Mouse (Mus musculus) v-Abl transformed pro-B cells (cell line): Measurements from ENCODE around the gene 1700001C19Rik.
"Not testable (repeated sequence)": the region's sequence is repeated elsewhere in the genome, so short reads cannot be mapped to it uniquely, and the experiment has no call there.

Source experiments
- in situ Hi-C, 2 experiments: fragments of 400-800 bp; cut with MboI; formaldehyde crosslinking; loops; one replicate each; pipeline ENCODE4 v1.15.1; 2025; ENCODE audit not compliant: unreplicated experiment in 2 of 2

1700001C19Rik gene

DNA sequence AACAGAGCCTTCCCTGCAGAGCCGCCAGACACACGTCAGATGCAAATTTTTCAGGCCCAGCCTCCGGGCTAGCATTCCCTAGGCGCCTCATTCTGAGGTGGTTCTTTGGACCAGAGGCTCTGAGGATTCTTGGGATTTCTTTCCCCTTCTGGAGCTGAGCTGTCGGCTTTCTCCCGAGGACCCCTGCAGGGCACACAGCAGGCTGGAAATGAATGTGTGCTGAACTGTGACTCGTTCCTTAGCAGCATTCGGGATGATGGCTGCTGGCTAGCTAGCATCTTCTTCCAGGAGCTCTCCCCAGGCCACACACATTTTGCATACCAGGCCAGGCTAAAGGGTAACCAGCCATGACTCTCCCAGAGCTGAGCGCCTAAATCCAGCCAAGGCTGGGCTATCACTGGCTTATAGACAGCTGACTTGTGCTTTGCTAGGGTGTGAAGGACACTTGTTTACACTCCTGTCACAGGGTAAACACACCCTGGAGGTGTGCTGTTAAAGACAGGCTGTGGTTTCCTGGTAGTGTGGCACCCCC, 3.2 kb upstream of the 1700001C19Rik start:
- in situ Hi-C loops = no loop called here

DNA sequence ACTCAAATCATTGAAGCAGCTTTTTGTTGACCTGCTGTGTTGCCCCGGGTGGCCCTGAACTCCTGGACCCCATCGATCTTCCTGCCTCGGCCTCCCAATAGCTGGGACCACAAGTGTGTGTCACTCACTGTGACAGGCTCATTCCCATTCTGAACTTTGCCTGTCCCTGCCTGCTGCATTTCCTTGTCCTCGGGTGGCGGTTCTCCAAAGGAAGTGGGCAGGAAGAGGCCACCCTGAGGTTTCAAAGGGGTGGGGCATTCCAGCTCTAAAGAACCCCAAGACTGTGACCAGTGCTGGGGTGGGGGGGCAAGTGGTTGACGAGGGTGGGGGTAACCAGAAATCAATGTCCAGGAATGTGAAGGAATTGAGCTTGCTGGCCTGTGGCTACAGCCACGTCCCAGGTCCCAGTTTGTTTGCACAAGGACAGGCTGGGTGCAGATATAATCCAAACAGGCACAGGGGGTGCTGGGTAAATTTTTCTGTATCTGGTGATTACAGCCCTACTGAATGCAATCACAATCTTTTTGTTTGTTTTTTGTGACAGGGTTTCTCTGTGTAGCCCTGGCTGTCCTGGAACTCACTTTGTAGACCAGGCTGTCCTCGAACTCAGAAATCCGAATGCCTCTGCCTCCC, 2.3 kb upstream of the 1700001C19Rik start:
- in situ Hi-C loops = no loop called here

DNA sequence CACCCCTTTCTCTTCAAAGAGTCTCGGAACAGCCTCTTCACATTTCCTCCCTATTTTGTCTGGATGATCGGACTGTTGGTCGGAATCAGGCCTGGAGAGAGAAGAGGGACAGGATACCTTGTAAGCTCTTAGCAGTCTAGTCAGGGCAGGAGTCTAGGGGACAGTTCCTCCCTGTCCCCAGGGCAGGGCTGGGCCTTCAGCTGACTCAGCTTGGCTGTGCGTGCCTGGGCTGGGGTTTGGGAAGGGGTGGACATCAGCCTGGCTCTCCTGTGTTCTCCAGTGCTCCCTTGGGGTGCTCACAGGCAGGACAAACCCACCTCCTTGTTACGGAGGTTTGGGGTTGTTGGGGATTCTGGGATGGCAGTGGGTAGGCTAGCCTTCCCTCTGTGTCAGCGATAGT, 1.4 kb upstream of the 1700001C19Rik start:
- in situ Hi-C loops = no loop called here

DNA sequence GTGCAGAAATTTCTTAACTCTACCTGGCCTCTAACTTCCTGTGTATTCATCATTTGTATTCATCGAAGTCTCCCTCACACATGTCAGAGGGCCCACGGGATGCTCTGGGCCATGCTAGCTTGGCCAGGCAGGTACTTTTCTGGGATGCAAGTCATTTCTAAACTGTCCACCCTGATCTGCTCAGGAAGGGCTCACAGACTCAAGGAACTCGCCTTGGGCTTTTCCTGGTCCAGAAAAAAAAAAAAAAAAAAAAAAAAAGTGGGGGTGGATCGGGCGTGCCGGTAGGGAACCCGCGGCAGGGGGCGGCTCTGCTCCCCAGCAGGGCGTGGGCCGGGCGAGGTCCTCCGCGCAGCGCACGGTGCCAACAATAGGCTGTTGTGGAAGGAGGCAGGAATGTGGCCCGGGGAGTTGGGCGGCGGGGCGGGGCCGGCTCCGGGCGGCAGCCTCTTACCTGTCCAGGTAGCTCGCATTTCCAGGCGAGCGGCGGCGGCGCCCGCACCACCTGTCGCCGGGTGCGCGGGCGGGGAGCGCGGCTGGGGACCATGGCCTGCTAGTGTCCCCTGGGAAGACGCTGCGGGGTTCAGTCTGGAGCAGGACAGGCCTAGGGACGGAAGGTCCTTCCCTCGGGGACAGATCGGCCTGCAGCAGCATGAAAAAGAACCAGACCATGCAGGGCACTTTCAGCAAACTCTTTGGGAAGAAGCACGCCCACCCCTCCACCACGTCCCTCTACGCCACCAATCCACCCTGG, 845 bp downstream of the 1700001C19Rik start, which contains the start of gene AI661453:
Gene AI661453 (plus strand): TSS at position 460 of the 751 bp plus-strand sequence.
- in situ Hi-C loops = no loop called here

DNA sequence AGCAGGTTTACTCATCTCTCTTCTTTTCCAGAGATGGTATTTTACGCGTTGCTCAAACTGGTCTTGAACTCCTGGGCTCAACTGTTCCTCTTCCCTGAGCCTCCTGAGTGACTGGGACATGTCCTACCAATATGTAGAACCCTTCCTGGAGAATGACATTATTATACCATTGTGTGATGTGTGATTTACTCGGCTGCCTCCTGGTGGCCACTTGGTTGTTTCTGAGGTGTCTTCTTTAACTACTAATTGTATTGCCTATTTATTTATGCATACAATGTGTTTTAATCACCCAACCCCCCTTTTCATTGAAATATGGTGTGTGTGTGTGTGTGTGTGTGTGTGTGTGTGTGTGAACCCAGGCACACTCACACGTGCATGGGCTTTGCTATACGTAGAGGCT, 6.4 kb downstream of the 1700001C19Rik start:
- in situ Hi-C loops = no loop called here

DNA sequence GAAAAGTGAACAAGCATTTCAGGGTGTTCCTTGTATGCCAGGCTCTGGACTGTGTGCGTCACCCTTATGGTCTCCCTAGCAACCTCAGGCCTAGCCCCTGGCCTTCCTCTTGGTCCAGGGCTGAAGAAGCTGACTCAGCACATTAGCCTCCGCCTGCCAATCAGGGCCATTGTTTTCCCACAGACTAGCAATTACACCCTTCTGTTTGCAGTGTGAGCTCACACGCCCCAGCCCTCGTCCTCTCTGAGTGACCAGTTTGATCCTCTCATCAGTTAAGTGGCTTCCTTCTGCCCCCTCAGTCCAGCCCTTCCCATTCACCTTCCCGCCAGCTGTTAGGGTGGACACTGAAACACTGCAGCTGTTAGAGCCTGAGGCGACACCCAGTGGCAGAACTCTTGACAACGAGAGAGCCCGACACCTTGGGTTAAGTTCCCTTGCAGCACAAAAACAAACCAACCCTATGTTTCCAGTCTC, 8.3 kb downstream of the 1700001C19Rik start:
- in situ Hi-C loops = no loop called here

DNA sequence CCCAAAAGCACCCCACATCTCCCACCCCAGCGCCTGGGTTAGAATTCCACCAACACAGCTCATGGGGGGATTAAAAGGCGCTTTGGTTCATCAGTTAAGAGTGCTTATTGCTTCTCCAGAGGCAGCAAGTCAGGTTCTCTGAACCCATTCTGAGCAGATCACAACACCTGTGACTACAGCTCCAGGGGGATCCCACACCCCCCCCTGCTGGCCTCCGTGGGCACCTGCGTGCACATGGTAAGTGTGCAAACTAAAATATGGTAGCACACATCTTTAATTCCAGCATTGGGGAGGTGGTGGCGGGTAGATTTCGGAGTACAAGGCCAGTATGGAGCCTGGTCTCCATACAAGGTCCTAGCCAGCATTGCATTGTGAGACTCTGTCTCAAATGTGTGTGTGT, 9.9 kb downstream of the 1700001C19Rik start:
- in situ Hi-C loops = no loop called here

DNA sequence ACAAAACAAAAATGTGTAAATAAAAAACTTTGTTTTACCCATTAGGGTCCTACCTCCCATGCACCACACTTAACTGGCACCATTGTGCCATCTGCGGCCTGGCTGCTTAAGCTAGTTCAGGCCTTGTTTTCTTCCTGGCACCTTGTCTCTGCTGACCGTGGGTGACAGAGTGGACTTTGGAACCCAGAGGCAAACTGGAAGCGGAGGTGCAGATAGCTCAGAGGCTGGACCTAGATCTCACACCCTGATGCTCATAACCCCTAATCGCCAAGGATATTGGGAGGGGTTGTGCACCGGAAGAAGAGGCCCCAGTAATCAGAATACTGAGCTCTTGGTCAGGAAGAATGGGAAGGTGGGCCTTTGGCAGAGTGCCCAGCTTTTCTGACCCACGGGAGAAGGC, 13.0 kb downstream of the 1700001C19Rik start:
- in situ Hi-C loops = no loop called here

DNA sequence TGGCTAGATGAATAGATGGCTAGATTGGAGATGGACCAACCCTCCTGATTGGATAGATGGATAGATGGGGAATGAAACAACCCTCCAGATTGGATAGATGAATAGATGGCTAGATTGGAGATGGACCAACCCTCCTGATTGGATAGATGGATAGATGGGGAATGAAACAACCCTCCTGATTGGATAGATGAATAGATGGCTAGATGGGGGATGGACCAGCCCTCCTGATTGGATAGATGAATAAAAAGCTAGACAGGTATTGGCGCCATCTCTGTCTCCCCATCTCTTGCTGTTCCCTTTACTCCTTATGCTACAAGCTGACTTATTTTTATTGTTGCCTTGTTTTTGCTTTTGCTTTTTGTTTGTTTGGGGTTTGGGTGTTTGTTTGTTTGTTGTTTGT, 14.6 kb downstream of the 1700001C19Rik start:
- in situ Hi-C loops = not testable (repeated sequence)

DNA sequence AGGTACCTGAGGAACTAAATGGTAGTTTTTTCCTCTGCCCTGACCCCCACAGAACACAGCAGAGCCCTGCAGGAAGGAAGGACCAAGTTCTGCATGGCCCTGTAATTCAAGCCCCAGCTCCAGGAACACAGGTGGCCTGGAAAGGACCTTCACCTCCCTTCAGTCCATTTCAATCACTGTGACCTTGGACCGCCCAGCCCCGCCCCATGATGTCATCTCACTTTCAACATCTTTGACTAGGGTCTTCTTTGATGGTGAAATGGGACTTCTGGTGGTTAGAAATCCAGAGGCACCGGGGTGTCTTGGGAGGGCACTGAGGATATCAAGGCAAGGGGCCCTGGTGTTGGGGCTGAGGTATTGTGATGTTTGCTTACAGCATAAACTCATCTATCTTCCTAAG, 15.6 kb downstream of the 1700001C19Rik start:
- in situ Hi-C loops = no loop called here

DNA sequence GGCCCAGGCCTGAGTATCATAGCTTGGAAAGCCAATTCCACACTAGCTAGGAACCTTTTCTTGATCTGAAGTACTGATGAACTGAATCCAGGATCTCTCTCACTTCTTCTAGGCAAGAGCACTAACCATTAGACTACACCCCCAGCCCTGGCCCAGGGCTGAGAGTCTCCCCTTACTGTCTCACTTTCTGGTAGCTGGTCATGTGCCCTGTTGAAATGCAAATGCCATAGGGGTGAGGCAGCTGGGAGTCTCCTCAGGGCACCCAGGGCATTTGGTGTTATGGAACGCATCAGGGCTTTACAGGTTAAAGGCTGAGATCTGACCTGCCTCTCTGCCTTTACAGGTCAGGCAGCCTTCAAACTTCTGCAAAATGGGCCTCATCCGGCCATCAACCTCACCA, 17.0 kb downstream of the 1700001C19Rik start:
- in situ Hi-C loops = no loop called here

DNA sequence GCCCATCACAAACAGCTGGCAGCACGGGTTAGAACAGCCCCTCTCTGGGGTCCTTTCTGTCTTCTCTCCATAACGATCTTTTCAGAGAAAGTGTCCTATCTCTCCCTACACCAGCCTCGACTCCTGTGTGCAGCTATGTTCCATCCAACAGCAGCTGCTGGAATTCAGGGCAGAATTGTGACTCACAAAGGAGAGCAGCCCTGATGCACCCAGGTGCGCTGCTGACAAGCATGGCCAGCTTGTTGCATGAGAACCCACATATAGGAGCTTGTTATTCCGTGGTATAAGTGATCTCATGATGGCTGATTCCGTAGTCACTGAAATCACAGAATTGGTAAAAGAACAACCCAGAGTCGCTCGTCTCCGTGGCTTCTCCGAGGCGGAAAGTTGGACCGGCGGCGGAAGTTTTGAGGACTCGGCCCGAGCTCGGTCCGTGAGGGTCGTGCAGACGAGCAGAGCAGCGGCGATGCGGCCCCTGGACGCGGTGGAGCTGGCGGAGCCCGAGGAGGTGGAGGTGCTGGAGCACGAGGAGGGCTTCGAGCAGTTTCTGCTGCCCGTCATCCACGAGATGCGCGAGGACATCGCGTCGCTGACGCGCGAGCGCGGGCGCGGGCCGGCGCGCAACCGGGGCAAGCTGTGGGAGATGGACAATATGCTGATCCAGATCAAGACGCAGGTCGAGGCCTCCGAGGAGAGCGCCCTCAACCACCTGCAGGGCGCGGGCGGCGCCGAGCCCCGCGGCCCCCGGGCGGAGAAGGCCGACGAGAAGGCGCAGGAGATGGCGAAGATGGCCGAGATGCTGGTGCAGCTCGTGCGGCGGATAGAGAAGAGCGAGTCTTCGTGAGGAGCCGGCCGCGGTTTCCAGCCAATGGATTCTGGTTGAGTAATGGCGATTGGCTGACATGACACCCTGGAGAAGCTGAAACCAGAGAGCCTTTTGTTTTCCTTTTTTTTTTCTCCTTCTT, 27.0 kb downstream of the 1700001C19Rik start:
- in situ Hi-C loops = loop anchor here (5.0 kb wide), 1 partner anchor 72 kb away; no protein-coding TSS in a partner anchor

DNA sequence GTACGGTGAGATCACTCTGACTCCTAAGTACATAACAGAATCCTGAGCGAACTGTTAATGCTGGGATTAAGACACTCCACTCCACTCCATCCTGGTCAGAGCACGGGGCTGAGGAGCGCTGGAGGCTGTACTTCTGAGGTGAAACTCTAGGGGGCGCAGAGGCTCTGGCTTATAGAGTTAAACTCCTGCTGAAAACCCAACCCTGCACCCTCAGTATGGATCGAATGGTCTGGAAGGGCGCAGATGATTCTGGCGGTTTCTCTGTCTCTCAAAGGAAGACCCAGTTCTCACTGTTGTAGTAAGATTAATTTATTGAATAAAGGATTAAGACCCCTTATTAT, 28.6 kb downstream of the 1700001C19Rik start:
- in situ Hi-C loops = loop anchor here (5.0 kb wide), 1 partner anchor 74 kb away; no protein-coding TSS in a partner anchor

DNA sequence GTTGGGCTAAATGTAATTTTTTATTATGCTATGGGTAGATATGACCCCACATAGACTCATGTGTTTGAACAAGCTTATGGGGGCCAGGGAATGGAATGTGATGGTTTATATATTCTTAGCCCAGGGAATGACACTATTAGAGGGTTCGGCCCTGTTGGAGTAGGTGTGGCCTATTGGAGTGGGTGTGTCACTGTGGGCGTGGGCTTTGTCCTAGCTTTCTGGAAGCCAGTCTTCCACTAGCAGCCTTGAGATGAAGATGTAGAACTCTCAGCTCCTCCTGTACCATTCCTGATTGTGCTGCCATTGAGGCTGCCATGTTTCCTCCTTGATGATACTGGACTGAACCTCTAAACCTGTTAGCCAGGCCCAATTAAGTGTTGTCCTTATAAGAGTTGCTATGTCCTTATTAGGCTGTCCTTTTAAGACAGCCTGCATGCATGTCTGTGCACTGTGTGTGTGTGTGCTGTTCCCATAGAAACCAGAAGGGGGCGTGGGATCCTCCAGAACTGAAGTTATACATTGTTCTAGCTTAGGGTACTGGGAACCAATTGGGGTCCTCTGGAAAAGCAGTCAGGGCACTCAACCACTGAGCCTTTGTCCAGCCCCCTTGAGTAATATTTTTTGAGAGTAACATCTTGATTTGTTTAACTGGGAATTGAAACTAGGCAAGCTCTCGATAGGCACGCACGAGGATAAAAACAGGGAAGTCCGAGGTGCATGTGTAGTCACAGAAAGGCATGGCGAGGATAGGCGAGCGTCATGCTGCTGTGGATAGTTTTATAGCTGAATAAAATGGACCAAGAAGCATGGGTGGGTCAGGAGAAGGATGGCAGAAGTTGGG, 29.2 kb downstream of the 1700001C19Rik start:
- in situ Hi-C loops = loop anchor here (5.0 kb wide), 1 partner anchor 74 kb away; no protein-coding TSS in a partner anchor

DNA sequence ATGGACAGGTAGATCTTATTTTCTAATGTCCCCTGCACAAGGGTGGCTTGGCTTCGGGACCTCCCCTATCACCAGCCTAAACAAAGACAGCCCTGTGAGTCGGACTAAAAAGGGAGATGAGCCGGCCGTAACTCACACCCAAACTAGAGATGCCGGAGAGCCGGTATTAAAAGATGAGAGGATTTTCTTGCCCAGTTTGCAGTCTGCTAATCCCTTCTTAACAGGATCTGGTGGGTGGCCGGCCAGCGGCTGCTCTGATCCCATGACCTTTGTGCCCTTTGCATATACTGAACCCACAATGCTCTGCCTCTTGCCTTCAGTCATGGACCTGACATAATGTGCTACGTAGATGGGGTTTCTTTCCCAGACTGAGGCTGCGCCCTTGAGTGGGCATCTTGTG, 36.7 kb downstream of the 1700001C19Rik start, which contains the start of gene Guca1a:
Gene Guca1a (minus strand): TSS at position 134 of the 400 bp plus-strand sequence.
- in situ Hi-C loops = no loop called here

DNA sequence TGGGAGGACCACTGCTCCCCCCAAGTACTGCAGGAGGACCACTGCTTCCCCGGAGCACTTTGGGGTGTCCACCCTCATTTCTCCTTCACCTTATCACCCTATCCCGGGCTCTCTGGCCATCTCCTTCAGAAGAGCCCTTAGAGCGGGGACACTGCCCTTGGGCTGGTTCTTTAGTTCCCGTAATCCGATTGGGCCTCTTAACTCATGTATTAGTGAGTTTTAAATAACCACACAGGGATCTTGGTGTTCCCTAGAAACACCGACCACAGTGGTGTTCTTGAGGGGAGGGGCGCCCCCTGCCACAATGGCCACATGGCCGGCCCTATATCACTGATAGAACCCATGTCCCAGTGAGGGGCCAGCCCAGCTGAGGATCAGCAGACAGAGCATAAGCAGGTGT, 38.1 kb downstream of the 1700001C19Rik start:
- in situ Hi-C loops = loop anchor here (10.0 kb wide), 2 partner anchors 216 to 296 kb away; partner anchors contain the start of genes Bysl (in 1 of the 2), Gm20517 (in 1 of the 2), Gm21981 (in 1 of the 2) and Med20 (in 1 of the 2)

DNA sequence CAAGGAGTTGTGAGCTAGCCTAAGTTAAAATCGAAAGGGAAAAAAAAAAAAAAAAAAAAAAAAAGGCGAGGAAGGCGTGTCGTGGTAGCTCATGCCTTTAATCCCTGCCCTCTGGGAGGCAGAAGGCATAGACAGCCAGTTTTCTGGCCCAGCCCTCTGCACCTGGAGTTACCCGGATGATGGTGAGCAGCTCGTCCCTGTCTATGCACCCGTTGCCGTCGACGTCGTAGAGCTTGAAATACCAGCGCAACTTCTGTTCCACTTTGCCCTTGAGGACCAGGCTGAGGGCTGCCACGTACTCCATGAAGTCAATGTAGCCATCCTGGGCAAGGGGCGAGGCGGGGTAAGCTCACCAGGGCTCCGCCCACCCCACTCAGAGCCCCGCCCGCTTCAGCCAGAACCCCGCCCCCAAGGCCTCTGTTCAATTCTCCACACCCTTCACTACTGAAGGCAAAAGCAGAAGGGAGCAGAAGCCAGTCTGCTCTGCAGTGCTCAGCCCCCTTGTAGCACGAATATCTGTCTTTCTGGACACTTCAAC, 41.7 kb downstream of the 1700001C19Rik start:
- in situ Hi-C loops = loop anchor here (10.0 kb wide), 2 partner anchors 219 to 299 kb away; partner anchors contain the start of genes Bysl (in 1 of the 2), Gm20517 (in 1 of the 2), Gm21981 (in 1 of the 2) and Med20 (in 1 of the 2)

DNA sequence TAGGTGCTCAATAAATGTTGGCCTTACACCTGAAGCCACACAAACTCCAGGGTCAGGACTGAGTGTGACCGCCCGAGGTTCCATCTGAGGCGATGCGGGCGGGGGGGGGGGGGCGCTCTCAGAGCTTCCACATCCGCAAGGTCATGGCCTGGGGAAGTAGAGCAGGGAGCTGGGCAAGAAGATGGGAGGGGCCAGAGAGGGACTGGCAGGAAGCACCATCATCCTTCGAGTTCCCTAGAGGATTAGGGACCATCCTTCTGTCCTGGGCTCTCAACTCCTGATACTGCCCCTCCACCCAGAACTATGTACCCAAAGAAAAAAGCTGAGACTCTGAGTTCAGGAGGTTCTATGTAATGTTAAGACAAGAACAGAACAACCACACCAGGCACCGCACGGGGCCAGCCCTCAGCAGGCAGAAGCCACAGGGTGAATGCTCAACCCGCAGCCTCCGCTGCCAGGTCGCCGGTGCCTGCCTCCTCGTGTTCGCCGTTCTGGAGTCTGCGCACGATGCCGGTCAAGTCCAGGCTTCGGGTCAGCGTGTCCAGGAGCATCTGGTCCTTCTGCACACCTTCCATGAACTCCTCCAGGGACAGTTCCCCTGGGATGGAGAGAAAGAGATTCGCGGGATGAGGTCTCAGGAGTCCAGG, 42.8 kb downstream of the 1700001C19Rik start:
- in situ Hi-C loops = loop anchor here (10.0 kb wide), 2 partner anchors 220 to 300 kb away; partner anchors contain the start of genes Bysl (in 1 of the 2), Gm20517 (in 1 of the 2), Gm21981 (in 1 of the 2) and Med20 (in 1 of the 2)
